Mouse (Mus musculus) cerebellum, adult (tissue): ENCODE measurements at regions not wholly inside any gene's neighbourhood (a gene's known extent, or its start where the extent isn't known, plus 50 kb on each side); places are given as distances from the start of the nearest gene placed in this dataset.
A peak's percentile ranks its signal among the peaks of the same experiment; 100 is the strongest.

Experiments used
- ATAC-seq: cut with Nextera tagmentation; 2 replicates; pipeline ENCODE4 v1.9.2; 2017; ENCODE audit warnings: mild to moderate bottlenecking, moderate library complexity, mixed read lengths; ENCODE audit not compliant: insufficient number of reproducible peaks, low FRiP score, low TSS enrichment

DNA sequence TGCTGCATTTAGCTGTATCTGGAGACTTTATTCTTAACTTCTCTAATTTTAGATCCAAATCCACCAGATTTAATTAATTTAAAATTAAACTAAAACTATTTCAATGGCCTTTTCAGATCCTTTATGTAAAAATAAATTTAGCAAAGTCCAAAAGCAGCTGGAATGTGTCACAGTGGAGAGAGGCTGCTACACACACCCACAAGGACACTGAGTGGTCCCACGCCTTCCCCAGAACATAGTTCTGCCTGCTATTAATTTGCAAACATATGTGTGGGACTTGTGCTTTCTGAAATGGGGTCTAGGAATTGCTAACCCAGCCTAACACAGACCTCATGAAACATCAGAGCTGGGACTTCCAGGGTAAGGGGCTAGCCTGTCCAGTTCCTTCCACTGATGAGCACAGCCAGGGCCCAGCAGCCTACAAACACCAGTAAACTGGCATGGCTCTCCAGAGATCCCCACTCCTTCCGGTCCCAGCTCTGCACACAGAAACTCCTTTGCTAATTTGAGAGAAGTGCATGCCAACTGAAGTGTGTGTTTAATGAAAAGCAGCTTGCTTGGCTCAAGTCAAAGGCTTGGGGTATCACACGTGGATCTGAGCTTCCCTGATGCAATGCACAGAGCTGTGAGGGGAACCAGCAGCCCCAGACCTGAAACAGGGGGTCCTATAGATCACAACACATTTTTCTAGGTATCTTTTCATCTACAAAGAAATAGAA lies 142.8 kb downstream of the Psmg1 start:
- no peak for ATAC-seq

GRCm38 (mm10) chr16:95845323-95845860 lies 143.5 kb downstream of the Ets2 start:
- ATAC-seq, result no peak

- ATAC-seq, result no peak
Observed at GRCm38 (mm10) chr16:95844691-95845090, 142.8 kb downstream of the Ets2 start.

- no peak for ATAC-seq
Observed at GRCm38 (mm10) chr16:95842766-95843165, 140.9 kb downstream of the Ets2 start.

- ATAC-seq, result no peak
Observed at GRCm38 (mm10) chr16:95839512-95840253, 137.8 kb downstream of the Ets2 start.

GRCm38 (mm10) chr16:95838886-95839430 lies 137.1 kb downstream of the Ets2 start:
- no peak for ATAC-seq

DNA sequence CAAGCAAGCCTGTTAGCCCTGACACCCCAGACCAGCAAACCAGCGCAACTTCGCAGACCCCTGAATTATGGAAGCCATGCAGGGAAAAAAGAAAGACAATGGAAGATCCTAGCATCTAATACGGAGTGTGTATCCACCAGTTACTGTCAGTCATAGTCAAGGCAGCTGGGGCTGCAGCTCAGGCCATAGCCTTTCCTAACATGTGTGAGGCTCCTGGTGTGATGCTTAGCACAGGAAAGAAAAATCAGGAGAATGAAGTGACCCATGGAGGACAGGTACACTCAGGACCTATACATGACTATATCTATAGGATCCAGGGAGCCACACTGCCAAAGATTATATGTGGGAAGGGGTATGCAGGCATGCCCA lies 136.6 kb downstream of the Ets2 start:
- no peak for ATAC-seq

DNA sequence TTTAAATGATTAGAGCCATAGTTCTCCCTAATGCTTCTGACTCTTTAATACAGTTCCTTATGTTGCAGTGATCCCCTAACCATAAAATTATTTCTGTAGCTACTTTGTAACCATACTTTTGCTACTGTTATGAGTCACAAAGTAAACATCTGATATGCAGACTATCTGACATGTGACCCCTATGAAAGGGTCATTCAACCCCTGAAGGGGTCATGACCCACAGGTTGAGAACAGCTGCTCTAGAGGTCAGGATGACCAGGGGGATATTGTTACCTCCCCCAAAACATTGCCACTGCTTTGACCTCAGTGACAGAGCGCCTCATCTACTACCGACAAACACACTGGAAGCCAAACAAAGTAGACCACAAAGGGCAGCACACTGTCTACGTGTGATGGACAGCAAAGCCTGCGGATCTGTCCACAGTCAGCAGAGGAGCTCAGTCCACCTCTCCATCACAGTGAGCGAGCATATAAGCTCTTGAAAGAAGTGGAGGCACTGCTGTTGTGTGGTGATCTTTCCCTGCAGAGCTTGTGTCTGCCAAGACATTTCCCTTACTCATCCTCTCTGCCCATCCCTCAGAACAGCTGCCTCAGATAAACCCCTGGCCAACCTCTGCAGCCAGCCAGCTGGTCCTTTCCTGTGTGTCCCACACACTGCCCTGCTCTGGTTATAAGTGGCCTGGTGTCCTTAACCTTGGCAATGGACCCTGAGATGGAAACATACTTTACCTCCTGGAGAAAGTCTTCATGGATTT lies 136.0 kb downstream of the Ets2 start:
- no peak for ATAC-seq

- ATAC-seq, result no peak
Observed at GRCm38 (mm10) chr16:95835941-95836340, 134.1 kb downstream of the Ets2 start.

- no peak for ATAC-seq
Observed at GRCm38 (mm10) chr16:95834556-95835288, 132.8 kb downstream of the Ets2 start.

- no peak for ATAC-seq
Observed at GRCm38 (mm10) chr16:95833455-95833854, 131.6 kb downstream of the Ets2 start.

DNA sequence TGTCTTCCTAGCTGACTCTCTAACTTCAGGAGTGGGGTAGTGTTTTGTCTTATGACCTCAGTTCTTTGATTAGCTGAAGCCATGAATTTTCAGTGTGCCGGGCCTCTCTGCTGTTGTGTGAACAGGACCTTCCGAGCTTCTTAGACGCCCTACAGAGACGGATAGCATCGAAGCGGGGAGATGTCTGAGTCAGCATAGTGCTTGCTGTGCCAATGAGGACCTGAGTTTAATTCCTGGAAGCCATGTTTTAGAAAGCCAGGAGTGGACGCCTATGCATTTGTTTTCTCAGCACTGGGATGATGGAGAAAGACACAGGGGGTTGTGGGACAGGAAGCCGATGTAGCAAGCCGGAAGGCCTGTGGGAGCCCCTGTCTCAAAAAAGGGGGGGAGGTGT lies 130.5 kb downstream of the Ets2 start:
- ATAC-seq, result no peak

GRCm38 (mm10) chr16:95831566-95832345 lies 129.9 kb downstream of the Ets2 start:
- ATAC-seq, result no peak

- ATAC-seq, result no peak
Observed at GRCm38 (mm10) chr16:95827402-95827737, 125.5 kb downstream of the Ets2 start.

GRCm38 (mm10) chr16:95826681-95827401 lies 125.0 kb downstream of the Ets2 start:
- ATAC-seq, result no peak

DNA sequence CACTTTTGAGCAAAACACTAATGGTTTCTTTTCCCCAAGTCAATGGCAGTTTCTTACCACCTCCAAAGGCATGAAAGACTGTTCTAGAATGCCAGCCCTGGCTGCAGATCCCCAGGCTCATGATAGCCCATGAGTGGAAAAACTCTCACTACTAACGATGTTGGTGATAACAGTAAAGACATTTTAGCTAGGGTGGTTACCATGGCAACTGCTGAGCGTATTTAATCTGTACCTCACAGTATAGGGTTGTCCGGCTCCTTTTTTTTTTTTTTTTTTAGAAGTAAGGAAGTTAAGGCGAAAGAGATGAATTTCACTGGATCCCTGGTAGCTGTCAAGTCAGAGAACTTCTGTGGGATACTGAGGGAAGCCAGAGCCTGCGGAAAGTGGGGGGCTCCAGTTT lies 123.8 kb downstream of the Ets2 start:
- ATAC-seq, result no peak

- ATAC-seq, result peak; percentile 60
Observed at GRCm38 (mm10) chr16:95824720-95825534, 123.1 kb downstream of the Ets2 start.

DNA sequence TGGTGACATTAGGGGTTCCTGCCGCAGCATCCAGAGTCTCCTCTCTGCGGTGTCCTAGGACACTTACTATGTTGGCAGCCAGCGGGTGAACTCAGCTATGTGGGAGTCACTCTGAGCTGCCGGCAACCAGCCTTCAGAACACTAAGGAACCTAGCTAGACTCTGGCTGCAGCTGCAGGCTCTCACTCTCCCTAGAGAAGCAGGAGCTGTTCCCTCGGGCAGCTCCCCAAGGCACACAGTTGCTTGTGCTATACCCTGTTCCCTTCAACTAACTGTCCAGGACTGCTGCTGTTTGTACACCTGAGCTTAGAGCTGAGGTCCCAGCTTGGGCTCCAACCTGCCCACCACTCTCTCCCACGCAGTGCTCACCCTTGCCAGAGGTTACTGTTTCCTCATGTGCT lies 121.9 kb downstream of the Ets2 start:
- ATAC-seq, result no peak
